Mouse (Mus musculus): ENCODE data around the gene Ankrd54.

- no peak for TF ChIP-seq CTCF (IDR thresholded peaks at IDR 0.05)
- TF ChIP-seq EP300 (IDR thresholded peaks at IDR 0.05) = no peak
These were observed 36.9 kb downstream of the Ankrd54 start for GRCm38 (mm10) chr15:79025687-79026308.

All from lung, postnatal 0 days (tissue).